Mouse (Mus musculus) mouse trophoblast stem cell (cell line): Measurements from ENCODE around the gene Gnptab.

Source experiments
- in situ Hi-C, 2 experiments: fragments of 300-500 bp; cut with MseI, MboI; formaldehyde crosslinking; loops; 2 replicates in 1 of 2; 3 replicates in 1 of 2; pipeline ENCODE4 v1.15.1; 2025

Gnptab gene

DNA sequence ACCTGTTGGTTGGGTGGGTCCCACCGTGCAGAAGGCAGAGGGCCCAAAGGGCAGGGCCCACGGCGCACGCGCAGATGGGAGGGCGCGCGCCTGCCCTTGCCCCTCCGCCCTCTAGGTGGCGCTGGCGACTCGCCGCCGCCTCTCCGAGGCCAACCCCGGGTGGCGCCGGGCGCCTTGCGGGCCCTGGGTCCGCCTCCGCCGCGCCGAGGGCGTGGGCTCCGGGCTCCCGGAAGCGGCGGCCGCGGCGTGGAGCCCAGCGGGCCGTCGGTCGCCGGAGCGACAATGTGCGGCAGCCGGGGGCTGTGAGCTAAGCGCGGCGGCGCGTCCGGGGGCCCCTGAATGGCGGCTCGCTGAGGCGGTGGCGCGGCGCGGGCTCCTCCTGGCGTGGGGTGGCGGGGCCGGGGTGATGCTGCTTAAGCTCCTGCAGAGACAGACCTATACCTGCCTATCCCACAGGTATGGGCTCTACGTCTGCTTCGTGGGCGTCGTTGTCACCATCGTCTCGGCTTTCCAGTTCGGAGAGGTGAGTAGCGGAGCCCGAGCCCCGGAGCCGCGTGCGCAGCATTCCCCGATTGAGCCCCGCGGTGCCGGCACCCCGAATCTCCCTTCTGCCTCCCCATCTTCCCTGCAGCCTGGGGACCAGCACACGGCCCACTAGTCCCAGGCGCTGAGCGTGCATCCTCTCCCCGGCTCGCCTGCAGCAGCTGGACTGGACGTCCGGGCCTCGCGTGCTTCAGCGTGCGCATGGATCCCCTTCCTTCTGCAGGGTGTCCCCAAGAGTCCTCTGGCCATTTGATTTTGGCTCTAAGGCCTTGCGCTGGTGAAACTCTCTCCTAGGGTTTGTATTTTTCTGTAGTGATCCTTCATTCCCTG lies at the start of gene Gnptab, which contains the start of gene Dram1:
Gene Gnptab, plus strand, starts transcription at position 120 of the 873 bp plus-strand sequence.
Gene Dram1, minus strand, starts transcription at position 68 of the 873 bp plus-strand sequence.
- in situ Hi-C loops = loop anchor here in 1 of 2 experiments (5.0 to 10.0 kb wide), 2 partner anchors 48 to 346 kb away; no protein-coding TSS in a partner anchor

DNA sequence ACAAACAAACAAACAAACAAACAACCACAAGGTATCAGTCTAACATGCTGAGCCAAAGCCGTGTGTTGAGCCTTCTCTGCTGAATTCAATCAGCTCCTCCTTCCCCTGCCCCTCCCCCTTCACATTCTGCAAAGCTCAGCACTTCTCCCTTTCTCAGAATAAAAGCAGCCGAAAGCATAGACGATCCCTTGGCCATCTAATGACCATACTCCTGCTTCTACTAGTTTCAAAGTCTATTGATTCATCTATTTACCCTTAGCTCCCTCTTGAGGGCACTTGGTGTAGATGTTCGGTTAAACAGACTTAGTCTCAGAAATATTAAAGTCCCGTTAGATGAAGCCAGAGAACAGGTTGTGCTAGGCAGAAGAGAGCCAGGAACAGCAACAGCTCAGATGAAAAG lies 48.2 kb upstream of the Gnptab start:
- in situ Hi-C loops = no loop called here

DNA sequence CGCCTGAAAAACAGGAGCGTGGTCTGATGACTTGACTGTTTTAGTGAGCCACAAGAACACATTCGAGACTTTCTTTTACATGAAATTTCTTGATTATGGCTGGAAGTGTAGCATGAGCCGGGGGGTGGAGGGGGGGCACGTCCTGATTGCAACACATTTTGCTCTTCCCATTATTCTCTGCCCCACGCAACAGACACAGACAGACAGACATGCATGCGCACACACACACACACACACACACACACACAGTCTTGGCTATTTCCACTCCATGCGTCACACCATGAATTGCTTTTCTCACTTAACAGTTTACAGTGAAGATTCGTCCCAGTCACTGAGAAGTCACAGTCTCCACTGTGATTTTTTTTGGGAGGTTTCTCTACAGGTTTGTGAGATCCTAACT lies 38.3 kb upstream of the Gnptab start:
- in situ Hi-C loops = no loop called here

DNA sequence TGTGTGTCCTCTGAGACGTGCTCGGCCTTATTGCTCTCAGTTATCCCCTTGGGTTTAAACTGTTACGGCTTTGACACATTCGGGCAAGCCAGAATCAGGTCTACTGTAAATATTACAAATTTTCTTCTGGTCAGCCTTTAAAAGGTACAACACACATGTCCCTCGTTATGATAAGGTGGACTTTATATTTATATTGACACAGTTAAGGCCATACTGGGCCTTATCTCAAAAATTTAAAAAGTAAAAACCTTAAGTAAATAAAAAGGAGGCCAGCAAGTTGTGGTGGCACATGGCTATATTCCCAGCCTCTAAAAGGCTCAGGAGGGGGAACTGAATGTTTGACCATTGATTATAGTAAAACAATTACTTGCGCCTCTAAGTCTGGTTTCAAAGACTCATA lies 37.6 kb upstream of the Gnptab start:
- in situ Hi-C loops = no loop called here

DNA sequence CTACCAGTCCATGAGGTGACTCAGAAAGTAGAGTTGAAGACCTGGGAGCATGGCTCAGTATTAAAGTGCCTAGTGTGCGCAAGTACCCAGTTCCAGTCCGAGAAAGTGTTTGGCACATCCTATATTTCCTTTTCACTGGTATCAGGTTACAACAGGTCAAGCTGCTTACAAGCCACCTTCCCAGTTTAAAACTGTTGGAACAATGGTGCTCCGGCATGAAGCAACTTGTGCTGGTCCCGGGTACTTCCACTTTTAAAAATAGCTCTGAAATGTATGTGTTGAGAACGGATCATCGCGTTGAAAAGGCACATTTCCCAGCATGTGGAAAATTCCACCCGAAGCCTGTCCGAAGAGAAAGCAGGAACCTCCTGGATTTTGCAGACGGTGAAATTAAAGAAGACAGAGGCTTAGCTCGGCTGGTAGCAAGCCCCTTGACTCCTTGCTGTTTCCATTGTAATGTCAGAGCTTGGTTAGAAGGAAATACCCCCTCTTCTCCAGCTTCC lies 33.0 kb upstream of the Gnptab start:
- in situ Hi-C loops = no loop called here

DNA sequence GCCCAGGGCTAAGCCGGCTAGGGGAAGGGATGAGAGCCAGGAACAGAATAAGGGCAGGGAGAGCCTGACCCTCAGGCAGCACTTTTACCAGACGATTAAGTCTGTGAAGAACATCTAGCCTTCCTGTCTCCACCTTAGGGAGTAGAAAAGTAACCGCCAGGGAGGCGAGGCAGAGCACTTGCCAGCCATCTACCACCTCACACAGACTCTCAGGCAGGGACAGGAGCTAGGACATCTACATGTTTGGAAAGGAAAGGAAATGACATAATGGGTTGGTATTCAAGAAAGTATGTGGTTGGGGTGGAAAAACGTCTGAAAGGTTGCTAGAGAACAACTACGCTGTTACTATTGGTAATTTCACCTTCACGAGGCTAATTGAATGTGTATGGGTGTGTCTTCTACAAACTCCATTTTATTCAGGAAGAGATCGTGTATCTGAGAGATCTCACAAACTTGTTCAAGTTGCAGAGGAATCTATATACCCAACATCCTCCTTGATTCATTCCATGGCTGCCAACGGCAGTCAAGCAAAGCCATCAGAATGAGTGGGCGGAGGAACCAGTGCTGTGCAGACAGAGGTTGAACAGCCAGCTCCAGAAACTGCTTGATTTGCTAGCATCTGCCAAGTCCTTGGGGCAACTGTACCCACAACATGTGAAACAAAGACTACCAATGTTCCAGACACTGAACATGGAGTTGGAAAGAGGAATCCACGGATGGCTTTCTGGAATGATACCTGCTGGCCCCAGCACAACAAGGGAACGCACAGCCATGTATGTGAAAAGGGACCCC lies 32.3 kb upstream of the Gnptab start:
- in situ Hi-C loops = no loop called here

DNA sequence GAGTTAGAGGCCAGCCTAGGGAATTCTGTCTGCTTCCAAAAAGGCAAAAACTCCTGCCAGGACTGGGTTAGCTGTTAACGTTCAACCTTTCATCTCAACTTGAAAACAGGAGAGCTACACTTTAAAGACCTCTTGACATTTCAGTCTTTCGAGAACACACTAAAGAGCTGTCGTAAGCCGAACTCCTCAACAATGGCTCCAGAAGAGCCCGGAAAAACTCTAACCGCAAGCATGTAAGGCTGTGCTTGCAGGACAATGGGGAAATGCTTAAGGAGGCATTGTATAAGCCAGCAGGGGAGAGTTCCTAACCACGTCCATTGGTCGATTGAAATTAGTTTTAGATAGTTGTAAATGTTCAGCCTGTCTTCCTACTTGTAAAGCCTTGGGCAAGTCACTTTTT lies 29.1 kb upstream of the Gnptab start:
- in situ Hi-C loops = no loop called here

DNA sequence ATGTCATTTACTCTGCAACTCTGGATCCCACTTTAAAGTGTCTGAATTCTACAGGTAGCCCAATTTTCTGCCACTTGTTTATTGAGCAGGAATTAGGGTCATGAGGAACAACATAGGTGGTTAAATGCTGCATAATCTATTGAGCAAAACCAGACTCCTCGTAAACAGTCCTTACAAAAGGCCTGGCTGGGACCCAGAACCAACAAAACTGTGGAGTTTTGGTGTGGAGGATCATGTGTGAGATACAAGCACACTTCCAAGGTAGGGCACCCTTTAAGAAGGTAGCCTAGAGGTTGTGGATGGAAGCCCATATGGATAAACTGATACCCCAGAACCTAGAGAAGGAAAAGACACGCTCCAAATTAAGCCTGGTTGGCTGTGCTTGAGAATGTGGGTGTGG lies 28.2 kb upstream of the Gnptab start:
- in situ Hi-C loops = no loop called here

DNA sequence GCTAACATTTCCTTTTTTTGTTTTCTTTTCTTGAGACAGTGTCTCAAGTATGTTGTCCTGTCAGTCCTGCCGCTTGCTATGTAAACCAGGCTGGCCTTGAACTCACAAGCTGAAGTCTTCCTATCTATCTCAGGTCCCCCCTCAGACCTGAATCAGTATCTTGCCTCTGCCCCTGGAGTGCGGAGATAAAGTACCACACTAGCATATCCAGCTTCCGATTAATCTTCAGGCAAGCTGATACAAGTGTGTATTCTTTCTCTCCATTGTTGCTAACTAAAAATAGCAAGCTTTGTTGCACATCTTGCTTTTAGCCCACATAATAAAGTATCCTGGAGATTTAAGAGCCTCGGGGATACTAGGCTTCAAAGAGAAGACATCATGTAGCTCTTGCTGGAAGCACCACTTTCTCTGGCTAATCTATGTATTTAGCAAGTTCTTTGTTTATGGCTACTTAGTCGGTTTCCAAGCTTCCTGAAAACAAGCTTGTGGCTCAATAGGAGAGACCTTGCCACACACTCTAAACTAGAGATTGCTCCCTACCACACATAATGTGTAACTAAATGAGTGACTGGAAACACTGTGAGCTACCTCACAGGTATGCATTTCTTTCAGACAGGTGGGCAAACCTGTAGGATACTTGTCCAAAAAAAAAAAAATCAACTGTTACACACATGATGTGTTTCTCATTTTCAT lies 27.4 kb upstream of the Gnptab start:
- in situ Hi-C loops = no loop called here

DNA sequence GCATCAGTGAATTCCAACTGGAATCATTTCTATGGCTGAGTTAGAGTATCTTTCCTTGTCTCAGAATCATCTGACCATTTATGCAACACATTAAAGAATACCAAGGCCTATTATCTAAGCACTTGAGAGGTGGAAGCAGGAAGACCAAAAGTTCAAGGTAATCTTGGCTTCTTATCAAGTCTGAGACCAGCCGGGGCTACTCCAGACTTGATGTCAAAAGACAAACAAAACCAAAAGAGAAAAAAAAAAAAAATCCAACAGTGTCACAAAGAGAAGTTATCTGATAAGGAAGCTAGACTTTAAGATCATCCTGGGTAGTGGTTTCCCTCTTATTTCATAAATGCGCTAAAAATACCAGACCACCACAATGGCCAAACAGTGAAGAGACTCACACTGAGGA lies 26.4 kb upstream of the Gnptab start:
- in situ Hi-C loops = no loop called here

DNA sequence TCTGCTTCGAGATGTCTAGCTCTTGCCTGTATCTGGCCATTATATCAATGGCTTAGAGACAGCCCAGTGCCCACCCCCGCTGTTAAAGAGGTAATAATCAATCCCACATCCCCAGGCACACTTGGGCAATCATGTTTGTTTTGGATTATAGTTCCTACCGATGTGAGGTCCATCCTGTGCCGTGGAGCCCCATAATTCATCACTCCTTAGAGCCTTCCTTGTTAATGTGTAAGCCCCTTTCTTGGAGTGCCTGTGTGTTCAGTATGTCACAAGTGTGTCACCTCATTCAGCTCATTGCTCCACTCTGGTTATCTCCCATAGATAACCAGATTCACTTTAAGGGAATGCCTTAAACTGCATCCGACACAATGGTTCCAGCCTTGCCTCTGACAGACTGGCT lies 24.3 kb upstream of the Gnptab start:
- in situ Hi-C loops = no loop called here

DNA sequence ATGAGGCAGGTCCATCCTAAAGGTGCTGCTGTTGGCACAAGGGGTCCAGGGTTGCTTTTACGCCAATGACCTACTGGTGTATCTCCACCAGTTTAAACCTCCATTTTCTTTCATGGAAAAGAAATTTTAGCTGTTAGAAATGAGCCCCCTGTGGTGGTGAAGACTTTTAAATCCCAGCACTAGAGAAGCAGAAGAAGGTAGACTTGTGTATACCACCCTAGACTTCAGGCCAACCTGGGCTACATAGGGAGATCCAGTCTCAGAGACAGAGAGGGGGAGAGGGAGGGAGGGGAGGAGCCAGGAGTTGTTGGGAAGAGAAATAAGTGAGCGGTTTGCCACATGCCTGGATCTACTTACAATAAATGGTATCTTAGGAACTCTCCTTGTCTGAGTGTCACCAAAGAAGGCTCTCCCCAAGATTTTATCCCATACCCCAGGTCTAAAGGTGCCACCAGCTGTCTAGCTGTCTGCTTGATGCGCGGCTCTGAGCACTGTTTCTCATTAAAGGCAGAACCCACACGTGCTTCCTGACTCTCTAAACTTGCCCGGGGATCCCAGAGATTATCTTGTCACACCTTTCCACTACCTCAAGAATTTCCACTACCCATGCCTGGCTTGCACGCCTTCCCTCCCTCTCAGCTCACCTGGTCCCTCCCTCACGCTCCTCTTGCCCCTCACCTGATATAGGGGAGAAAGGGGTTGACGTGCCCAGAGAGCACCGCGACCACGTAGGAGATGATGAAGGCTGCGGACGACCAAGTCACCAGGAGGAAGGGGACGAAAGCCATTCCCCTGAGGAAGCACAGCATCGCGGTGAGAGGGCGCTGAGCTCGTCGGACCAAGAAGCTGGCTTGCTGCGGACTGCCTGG lies 22.6 kb upstream of the Gnptab start:
- in situ Hi-C loops = no loop called here

DNA sequence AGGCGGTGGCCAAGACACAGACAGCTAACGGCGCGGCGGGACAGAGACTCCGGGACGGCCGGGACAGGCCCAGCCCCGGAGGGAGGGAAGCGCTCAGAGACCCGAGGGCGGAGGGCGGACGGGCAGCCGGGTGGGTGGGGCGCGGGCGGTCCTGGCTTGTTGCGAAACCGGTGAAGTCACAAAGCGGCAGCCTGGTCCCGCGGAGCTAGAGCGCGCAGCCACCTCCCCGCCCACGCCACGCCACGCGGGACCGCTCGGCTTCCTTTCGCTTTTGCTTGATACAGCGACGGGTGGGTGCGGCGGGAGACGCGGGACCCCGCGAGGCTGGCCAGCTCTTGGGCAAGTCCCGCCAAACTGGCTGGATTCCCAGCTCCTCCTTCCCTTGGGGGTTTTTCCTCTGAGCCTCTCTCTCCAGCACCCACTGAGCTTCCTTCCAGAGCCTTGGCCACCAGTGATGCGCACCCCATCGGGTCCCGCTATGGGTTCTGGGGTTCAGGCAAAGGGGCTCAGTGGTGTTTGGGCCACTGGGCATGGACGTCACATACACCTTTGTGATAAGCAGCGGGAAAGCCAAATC lies 21.9 kb upstream of the Gnptab start:
- in situ Hi-C loops = no loop called here

DNA sequence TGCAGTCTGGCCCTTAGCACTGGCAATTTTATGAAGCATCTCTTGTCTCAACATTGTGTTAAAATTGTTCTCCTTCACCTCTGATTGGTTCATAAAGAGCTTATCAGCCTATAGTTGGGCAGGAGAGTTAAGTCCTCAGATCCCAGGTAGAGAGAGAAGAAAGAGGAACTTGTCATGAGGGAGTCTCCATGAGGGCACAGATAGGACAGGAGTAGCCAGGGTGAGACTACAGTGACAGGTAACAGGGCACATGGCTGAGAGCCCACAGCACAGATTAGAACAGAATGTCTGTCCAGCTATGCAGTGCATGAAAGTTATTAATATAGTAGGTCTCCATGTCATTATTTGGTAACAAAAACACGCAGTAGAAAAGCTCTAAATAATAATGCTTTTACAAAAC lies 16.7 kb upstream of the Gnptab start:
- in situ Hi-C loops = no loop called here

DNA sequence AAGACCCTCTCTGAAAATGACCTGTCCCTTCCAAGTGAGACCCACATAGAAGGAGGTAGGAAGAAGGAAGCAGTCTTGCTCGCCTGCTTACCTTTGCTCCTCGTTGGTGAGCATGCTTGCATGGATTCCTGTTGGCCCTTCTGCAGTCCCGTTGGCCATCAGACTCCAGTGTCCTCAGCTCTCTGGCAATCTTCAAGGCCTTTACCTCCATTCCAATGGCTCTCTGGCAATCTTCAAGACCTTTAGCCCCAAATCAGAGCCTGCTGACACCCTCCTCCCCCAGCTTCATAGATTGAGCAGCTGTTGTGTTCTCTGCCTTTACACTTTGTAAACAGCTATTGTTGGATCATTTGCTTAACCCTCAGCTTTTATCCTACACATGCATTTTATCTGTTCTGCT lies 14.7 kb upstream of the Gnptab start:
- in situ Hi-C loops = no loop called here

DNA sequence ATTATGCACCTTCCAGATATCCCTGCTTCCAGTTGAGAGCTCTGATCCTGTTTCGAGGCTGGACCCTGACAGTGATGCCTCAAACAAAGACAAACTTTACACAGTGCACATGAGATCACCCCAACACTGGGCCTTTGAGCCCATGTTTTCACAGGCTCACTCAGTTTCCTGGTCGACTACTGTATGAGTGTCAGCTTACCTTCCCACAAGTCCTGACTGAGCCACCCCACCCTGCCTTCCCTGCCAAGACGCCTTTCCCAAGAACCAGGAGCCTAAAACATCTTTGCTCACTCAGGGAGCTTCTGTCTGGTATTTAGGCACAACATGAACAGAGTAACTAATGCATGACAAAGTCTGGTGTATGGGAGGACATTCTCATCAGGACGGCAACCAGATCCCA lies 9.7 kb upstream of the Gnptab start:
- in situ Hi-C loops = no loop called here

DNA sequence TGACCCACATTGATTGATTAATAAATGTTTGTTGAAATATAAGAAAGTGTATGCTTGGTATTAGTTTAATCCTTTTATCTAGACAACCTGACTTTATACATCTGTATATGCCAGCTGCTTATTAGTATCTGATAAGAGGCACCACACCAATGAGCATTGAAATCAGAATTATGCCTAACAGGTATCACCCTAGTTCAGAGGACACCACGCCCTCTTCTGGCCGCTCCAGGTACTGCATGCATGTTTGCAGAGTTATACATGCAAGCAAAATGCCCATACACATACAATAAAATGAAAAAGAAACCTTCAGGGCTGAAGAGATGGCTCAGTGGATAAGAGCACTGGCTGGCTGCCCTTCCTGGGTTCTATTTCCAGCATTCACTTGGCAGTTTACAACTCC lies 7.1 kb upstream of the Gnptab start:
- in situ Hi-C loops = loop anchor here in 1 of 2 experiments (10.0 kb wide), 1 partner anchor 353 kb away; no protein-coding TSS in a partner anchor

DNA sequence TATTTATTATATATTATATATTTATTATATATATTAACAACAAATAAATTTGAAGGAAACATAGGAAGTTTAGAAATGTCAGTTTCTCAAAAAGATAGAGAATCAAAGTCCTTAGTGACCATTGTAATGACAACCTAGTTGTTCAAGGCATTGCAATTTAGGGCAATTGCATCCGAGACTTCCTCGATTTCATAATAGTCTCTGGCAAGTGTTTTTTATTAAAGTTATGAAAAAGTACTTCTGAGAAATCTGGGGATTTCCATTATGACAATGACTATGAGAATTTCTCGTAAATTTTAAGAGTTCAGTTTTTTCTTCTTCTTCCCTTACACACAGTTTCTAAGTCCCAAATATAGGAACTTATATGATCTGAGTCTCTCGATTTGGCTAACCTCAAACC lies 6.5 kb upstream of the Gnptab start:
- in situ Hi-C loops = loop anchor here in 1 of 2 experiments (10.0 kb wide), 1 partner anchor 352 kb away; no protein-coding TSS in a partner anchor

DNA sequence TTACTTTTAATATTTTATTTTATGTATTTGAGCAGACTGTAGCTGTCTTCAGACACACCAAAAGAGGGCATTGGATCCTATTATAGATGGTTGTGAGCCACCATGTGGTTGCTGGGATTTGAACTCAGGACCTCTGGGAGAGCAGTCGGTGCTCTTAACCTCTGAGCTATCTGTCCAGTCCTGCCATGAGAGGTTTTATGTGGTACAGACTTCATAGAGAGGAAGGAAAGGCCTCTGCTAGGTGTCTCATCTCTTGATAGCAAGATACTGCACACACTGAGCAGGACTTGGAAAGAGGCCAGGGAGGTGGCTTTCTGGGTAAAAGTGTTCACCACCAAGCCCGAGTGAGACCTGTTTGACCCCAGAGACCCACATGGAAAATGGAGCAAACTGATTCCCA lies 6.0 kb upstream of the Gnptab start:
- in situ Hi-C loops = loop anchor here in 1 of 2 experiments (10.0 kb wide), 1 partner anchor 352 kb away; no protein-coding TSS in a partner anchor

DNA sequence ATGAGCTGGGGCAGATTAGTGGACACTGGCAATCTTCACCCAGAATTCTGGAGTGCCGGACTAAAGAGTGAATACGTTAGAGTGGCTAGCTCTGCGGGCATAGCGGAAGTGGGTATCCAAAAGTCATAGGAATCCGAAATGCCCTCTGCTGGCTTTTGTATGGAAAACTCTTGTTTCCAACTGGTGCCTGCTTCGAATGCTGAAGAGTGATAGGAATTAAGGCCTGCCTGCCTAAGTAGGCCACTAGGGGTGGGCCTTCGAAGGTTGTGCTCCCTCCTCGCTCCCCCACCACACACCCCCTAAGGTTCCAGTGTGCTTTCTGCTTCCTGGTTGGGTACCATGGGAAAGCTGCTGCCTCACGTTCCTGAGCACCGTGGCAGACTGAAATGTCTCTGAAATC lies 3.9 kb upstream of the Gnptab start:
- in situ Hi-C loops = loop anchor here in 1 of 2 experiments (5.0 to 10.0 kb wide), 2 partner anchors 52 to 350 kb away; no protein-coding TSS in a partner anchor
